Mouse (Mus musculus): ENCODE data around the gene Kcnj9. TPM values are rescaled to one million over a fixed set of nuclear protein-coding genes. Genes with fewer than 3 reads are reported as not detected.

Kcnj9 gene
- total RNA-seq, 2 experiments from 2014 or later, result 38.4 to 46.7 TPM

GRCm38 (mm10) chr1:172296816-172297510 lies 32.2 kb downstream of the Kcnj9 start:
- peak in 1 of 2 experiments; percentile 26 for DNase-seq (ENCODE audit: low spot score in 2 of 2)

GRCm38 (mm10) chr1:172295751-172296197 lies 33.3 kb downstream of the Kcnj9 start:
- DNase-seq (ENCODE audit: low spot score in 2 of 2), result peak; percentile 75 to 80

GRCm38 (mm10) chr1:172293449-172293848 lies 35.7 kb downstream of the Kcnj9 start:
- DNase-seq (ENCODE audit: low spot score in 2 of 2), result no peak

GRCm38 (mm10) chr1:172292880-172293279 lies 36.2 kb downstream of the Kcnj9 start:
- no peak for DNase-seq (ENCODE audit: low spot score in 2 of 2)

- no peak for DNase-seq (ENCODE audit: low spot score in 2 of 2)
These were observed 39.5 kb downstream of the Kcnj9 start for GRCm38 (mm10) chr1:172289617-172289946.

- no peak for DNase-seq (ENCODE audit: low spot score in 2 of 2)
These were observed 40.1 kb downstream of the Kcnj9 start for GRCm38 (mm10) chr1:172288900-172289616.

GRCm38 (mm10) chr1:172286740-172287139 lies 42.4 kb downstream of the Kcnj9 start:
- no peak for DNase-seq (ENCODE audit: low spot score in 2 of 2)

- DNase-seq (ENCODE audit: low spot score in 2 of 2), result no peak
These were observed 44.9 kb downstream of the Kcnj9 start for GRCm38 (mm10) chr1:172284221-172284620.

GRCm38 (mm10) chr1:172283073-172283472 lies 46.0 kb downstream of the Kcnj9 start:
- no peak for DNase-seq (ENCODE audit: low spot score in 2 of 2)

- DNase-seq (ENCODE audit: low spot score in 2 of 2), result no peak
These were observed 47.4 kb downstream of the Kcnj9 start for GRCm38 (mm10) chr1:172281522-172282254.

GRCm38 (mm10) chr1:172279768-172280509 lies 49.2 kb downstream of the Kcnj9 start:
- DNase-seq (ENCODE audit: low spot score in 2 of 2), result no peak

GRCm38 (mm10) chr1:172278328-172278727 lies 50.8 kb downstream of the Kcnj9 start:
- DNase-seq (ENCODE audit: low spot score in 2 of 2), result no peak

- DNase-seq (ENCODE audit: low spot score in 2 of 2), result peak in 1 of 2 experiments; percentile 11
These were observed 51.9 kb downstream of the Kcnj9 start for GRCm38 (mm10) chr1:172277172-172277571.

GRCm38 (mm10) chr1:172274547-172274946 lies 54.6 kb downstream of the Kcnj9 start:
- no peak for DNase-seq (ENCODE audit: low spot score in 2 of 2)

- no peak for DNase-seq (ENCODE audit: low spot score in 2 of 2)
These were observed 55.0 kb downstream of the Kcnj9 start for GRCm38 (mm10) chr1:172274116-172274515.

- no peak for DNase-seq (ENCODE audit: low spot score in 2 of 2)
These were observed 55.7 kb downstream of the Kcnj9 start for GRCm38 (mm10) chr1:172273386-172273785.

GRCm38 (mm10) chr1:172271765-172272164 lies 57.4 kb downstream of the Kcnj9 start:
- DNase-seq (ENCODE audit: low spot score in 2 of 2), result peak in 1 of 2 experiments; percentile 48

GRCm38 (mm10) chr1:172271208-172271607 lies 57.9 kb downstream of the Kcnj9 start:
- no peak for DNase-seq (ENCODE audit: low spot score in 2 of 2)

Measured in layer of hippocampus, postnatal 10 days (tissue).